Mouse (Mus musculus) G1E (cell line): ENCODE measurements around the gene Cplx2. TPM values are rescaled to one million over a fixed set of nuclear protein-coding genes. Genes with fewer than 3 reads are reported as not detected.

Experiments used
- ATAC-seq: 2 replicates; pipeline ENCODE4 v1.8.0; 2016; ENCODE audit warnings: mild to moderate bottlenecking; ENCODE audit not compliant: insufficient number of reproducible peaks, poor library complexity, low FRiP score, severe bottlenecking; ENCODE audit errors: extremely low read depth
- DNase-seq: peaks from one replicate; pipeline ENCODE4 v3.0.0; 2012; ENCODE audit warnings: low spot score
- H3K27me3 ChIP-seq: 2 replicates; pipeline ENCODE4 v1.6.1; 2012; ENCODE audit warnings: mild to moderate bottlenecking, low read length, inconsistent platforms; ENCODE audit not compliant: insufficient read depth
- H3K36me3 ChIP-seq: replicated peaks from 2 replicates; pipeline ENCODE3; 2012; ENCODE audit warnings: mild to moderate bottlenecking, inconsistent platforms
- H3K4me1 ChIP-seq: 2 replicates; pipeline ENCODE4 v1.6.1; 2012; ENCODE audit warnings: low read depth, low read length, inconsistent platforms, mixed read lengths; ENCODE audit not compliant: insufficient read depth
- H3K4me3 ChIP-seq: 2 replicates; pipeline ENCODE4 v1.5.1; 2012; ENCODE audit warnings: low read depth, mild to moderate bottlenecking, inconsistent platforms, low read length, moderate library complexity, mixed read lengths
- H3K9me3 ChIP-seq: replicated peaks from 2 replicates; pipeline ENCODE4 v1.6.1; 2012; ENCODE audit warnings: inconsistent platforms
- CTCF ChIP-seq: IDR thresholded peaks from 2 replicates; pipeline ENCODE4 v1.5.1; 2012; ENCODE audit warnings: low read depth, low read length, inconsistent platforms, mixed read lengths
- GATA1 ChIP-seq: IDR thresholded peaks from 2 replicates; pipeline ENCODE4 v1.6.1; 2012; ENCODE audit warnings: borderline replicate concordance, low read length, inconsistent platforms, mixed read lengths
- GATA2 ChIP-seq: IDR thresholded peaks from 2 replicates; pipeline ENCODE4 v1.6.1; 2012; ENCODE audit warnings: low read depth, low read length, inconsistent platforms, borderline replicate concordance
- POLR2AphosphoS5 ChIP-seq: IDR thresholded peaks from 2 replicates; pipeline ENCODE4 v1.6.1; 2012; ENCODE audit warnings: low read depth, low read length, inconsistent platforms; ENCODE audit not compliant: insufficient replicate concordance
- TAL1 ChIP-seq: conservative IDR thresholded peaks from 2 replicates; pipeline ENCODE4 v1.6.1; 2012; ENCODE audit warnings: low read depth, low read length, inconsistent platforms, mixed read lengths
- polyA plus RNA-seq: library from polyadenylated mRNA; stranded (reverse); fragments of >175 nt; gene quantifications from 2 replicates; pipeline ENCODE4 v1.2.3, GENCODE M21; 2012
- total RNA-seq, 2 experiments: library from RNA; stranded (forward) in 1 of 2; stranded (reverse) in 1 of 2; fragments of 200-1000 nt in 1 of 2; fragments of >200 nt in 1 of 2; fragmentation: Nextera tagmentation in 1 of 2; gene quantifications; 2 replicates each; pipeline ENCODE4 v1.2.3; 2014 to 2017

The Cplx2 gene
- total and polyA plus RNA-seq, 3 experiments = not detected

GRCm38 (mm10) chr13:54400565-54401179 lies 29.5 kb downstream of the Cplx2 start:
- DNase-seq (no peak), ATAC-seq (no peak)
- Histone ChIP-seq H3K4me3 (no peak overlapping the region), H3K4me1 (no peaks in the 10 kb centered on the region), H3K36me3 (no peaks in the 10 kb centered on the region), H3K27me3 (no peaks in the 10 kb centered on the region), H3K9me3 (peaks cover 6% of the 10 kb centered on the region)
- TF ChIP-seq CTCF (no peak), POLR2AphosphoS5 (no peak), TAL1 (no peak), GATA1 (no peak), GATA2 (no peak)

- Histone ChIP-seq H3K4me3 (no peak overlapping the region), H3K9me3 (peaks cover 6% of the 10 kb centered on the region), H3K36me3 (no peaks in the 10 kb centered on the region), H3K27me3 (no peaks in the 10 kb centered on the region), H3K4me1 (no peaks in the 10 kb centered on the region)
- DNase-seq = no peak
- TF ChIP-seq GATA1 = no peak
- no peak for TF ChIP-seq GATA2
- no peak for TF ChIP-seq CTCF
- TF ChIP-seq TAL1 = no peak
- no peak for TF ChIP-seq POLR2AphosphoS5
- no peak for ATAC-seq
Measured at GRCm38 (mm10) chr13:54401180-54401569, 30.0 kb downstream of the Cplx2 start.

DNA sequence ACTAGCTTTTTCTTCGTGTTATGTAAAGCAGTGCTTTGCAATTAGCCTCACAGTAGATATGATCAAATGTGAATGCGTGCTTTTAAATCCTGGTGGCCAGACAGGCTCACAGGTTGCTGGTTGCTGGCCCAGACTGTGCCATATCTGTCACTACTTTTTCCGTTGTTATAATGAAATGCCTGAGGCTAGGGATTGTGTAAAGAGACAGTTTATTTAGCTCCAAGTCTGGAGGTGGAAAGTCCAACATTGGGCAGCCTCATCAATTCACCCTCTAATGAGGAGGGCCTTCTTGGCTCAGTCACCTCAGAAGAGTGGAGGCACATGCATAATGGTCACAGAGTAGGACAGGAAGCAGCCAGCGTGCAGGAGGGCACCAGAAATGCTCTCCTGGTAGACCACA lies 31.2 kb downstream of the Cplx2 start:
- peaks cover 2% of the 10 kb centered on the region; the same call in 1 of the 2 replicates for H3K9me3 ChIP-seq
- TF ChIP-seq GATA1 = no peak
- TF ChIP-seq POLR2AphosphoS5 = no peak
- no peak for TF ChIP-seq CTCF
- TF ChIP-seq TAL1 = no peak
- TF ChIP-seq GATA2 = no peak
- DNase-seq = no peak
- no peak overlapping the region for H3K4me3 ChIP-seq
- no peaks in the 10 kb centered on the region for H3K36me3 ChIP-seq
- H3K4me1 ChIP-seq = no peaks in the 10 kb centered on the region
- ATAC-seq = no peak
- H3K27me3 ChIP-seq = no peaks in the 10 kb centered on the region

- Histone ChIP-seq H3K9me3 (peaks cover 2% of the 10 kb centered on the region; the same call in 1 of the 2 replicates), H3K27me3 (no peaks in the 10 kb centered on the region), H3K4me1 (no peaks in the 10 kb centered on the region), H3K4me3 (no peak overlapping the region), H3K36me3 (no peaks in the 10 kb centered on the region)
- DNase-seq (no peak), ATAC-seq (no peak)
- TF ChIP-seq GATA1 (no peak), POLR2AphosphoS5 (no peak), CTCF (no peak), TAL1 (no peak), GATA2 (no peak)
Measured at GRCm38 (mm10) chr13:54403224-54404070, 32.3 kb downstream of the Cplx2 start.

GRCm38 (mm10) chr13:54404205-54404604 lies 33.1 kb downstream of the Cplx2 start:
- Histone ChIP-seq H3K4me3 (no peak overlapping the region), H3K36me3 (no peaks in the 10 kb centered on the region), H3K27me3 (no peaks in the 10 kb centered on the region), H3K4me1 (no peaks in the 10 kb centered on the region), H3K9me3 (peaks cover 2% of the 10 kb centered on the region; the same call in 1 of the 2 replicates)
- no peak for ATAC-seq
- no peak for DNase-seq
- TF ChIP-seq POLR2AphosphoS5 (no peak), GATA1 (no peak), GATA2 (no peak), TAL1 (no peak), CTCF (no peak)

GRCm38 (mm10) chr13:54405805-54406204 lies 34.7 kb downstream of the Cplx2 start:
- H3K4me1 ChIP-seq = no peaks in the 10 kb centered on the region
- TF ChIP-seq TAL1 = no peak
- no peak for TF ChIP-seq CTCF
- no peak for TF ChIP-seq POLR2AphosphoS5
- TF ChIP-seq GATA1 = no peak
- no peak for TF ChIP-seq GATA2
- no peak for DNase-seq

More at GRCm38 (mm10) chr13:54405805-54406204, 34.7 kb downstream of the Cplx2 start:
- no peak for ATAC-seq
- H3K27me3 ChIP-seq = no peaks in the 10 kb centered on the region
- H3K36me3 ChIP-seq = no peaks in the 10 kb centered on the region
- H3K9me3 ChIP-seq = peaks cover 7% of the 10 kb centered on the region
- no peak overlapping the region for H3K4me3 ChIP-seq
